Mouse (Mus musculus) hindbrain, embryonic 11.5 days (tissue): ENCODE measurements around the gene Islr. TPM values are rescaled to one million over a fixed set of nuclear protein-coding genes. Genes with fewer than 3 reads are reported as not detected.

Source experiments
- ATAC-seq: fragments of 200-750 bp; cut with Nextera tagmentation; 2 replicates; pipeline ENCODE4 v1.8.0; 2017; ENCODE audit warnings: mild to moderate bottlenecking, moderate TSS enrichment, moderate library complexity; ENCODE audit not compliant: low FRiP score
- DNase-seq: peaks from one replicate; pipeline ENCODE4 v3.0.0-alpha.2; 2015; ENCODE audit warnings: low spot score
- H3K27ac ChIP-seq: fragments of 300-500 bp; sonication (generic); 2 replicates; pipeline ENCODE4 v1.5.1; 2014; ENCODE audit warnings: mild to moderate bottlenecking, low read depth, low read length
- H3K27me3 ChIP-seq: fragments of 300-500 bp; sonication (generic); 2 replicates; pipeline ENCODE4 v1.6.1; 2014; ENCODE audit warnings: mild to moderate bottlenecking, low read length, moderate library complexity, mixed read lengths; ENCODE audit not compliant: control insufficient read depth, insufficient read depth
- H3K36me3 ChIP-seq: fragments of 300-500 bp; sonication (generic); 2 replicates; pipeline ENCODE4 v1.6.1; 2014; ENCODE audit warnings: mild to moderate bottlenecking, low read length, moderate library complexity, mixed read lengths; ENCODE audit not compliant: control insufficient read depth, insufficient read depth
- H3K4me1 ChIP-seq: fragments of 300-500 bp; sonication (generic); replicated peaks from 2 replicates; pipeline ENCODE4 v1.6.1; 2014; ENCODE audit warnings: low read length, mixed read lengths; ENCODE audit not compliant: control insufficient read depth, insufficient read depth
- H3K4me2 ChIP-seq: fragments of 300-500 bp; sonication (generic); replicated peaks from 2 replicates; pipeline ENCODE4 v1.6.1; 2014; ENCODE audit warnings: mild to moderate bottlenecking, low read depth, low read length
- H3K4me3 ChIP-seq: fragments of 300-500 bp; sonication (generic); 2 replicates; pipeline ENCODE4 v1.5.1; 2014; ENCODE audit warnings: low read depth, low read length
- H3K9ac ChIP-seq: fragments of 300-500 bp; sonication (generic); 2 replicates; pipeline ENCODE4 v1.6.1; 2014; ENCODE audit warnings: low read depth, low read length
- H3K9me3 ChIP-seq: fragments of 300-500 bp; sonication (generic); 2 replicates; pipeline ENCODE4 v1.6.1; 2016; ENCODE audit warnings: low read length; ENCODE audit not compliant: control insufficient read depth
- WGBS: fragments of 180-500 bp; shearing (Covaris S2); extraction: QIAGEN DNeasy Blood & Tissue Kit; methylation state at CpG from one replicate; pipeline ENCODE4 v1.1.7; 2014; 5-methylcytosine and 5-hydroxymethylcytosine counted together
- polyA plus RNA-seq: library from polyadenylated mRNA; unstranded; fragments of >200 nt; fragmentation: Nextera tagmentation; extraction: Ambion mirVana; gene quantifications from 2 replicates; pipeline ENCODE4 v1.2.1, GENCODE M21; 2014

Islr gene
- polyA plus RNA-seq, 1 experiment from 2014 or later, result 15.5 TPM

DNA sequence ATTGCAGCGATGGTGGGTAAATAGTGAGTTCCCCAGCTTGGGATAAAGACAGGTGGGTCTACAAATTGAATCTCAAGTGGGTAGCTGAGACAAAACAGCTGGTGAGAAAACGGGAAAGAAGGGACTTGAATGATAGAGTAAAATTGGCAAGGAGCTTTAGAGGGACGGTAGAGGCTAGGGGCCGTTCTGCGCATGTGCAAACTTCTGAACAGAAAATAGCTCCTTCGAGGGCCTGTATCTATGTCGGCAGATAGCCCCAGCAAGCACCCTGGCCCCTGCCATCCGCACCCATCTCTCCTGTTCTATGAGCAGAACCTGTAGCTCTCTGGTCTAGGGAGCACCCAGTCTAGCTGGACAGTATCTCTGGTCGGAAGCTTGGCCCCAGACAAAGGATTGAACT, 9.9 kb downstream of the Islr start:
- Histone ChIP-seq H3K9ac (no peak overlapping the region), H3K27ac (no peak overlapping the region), H3K9me3 (no peaks in the 10 kb centered on the region), H3K36me3 (no peaks in the 10 kb centered on the region), H3K4me1 (peaks cover 9% of the 10 kb centered on the region), H3K4me3 (no peak overlapping the region), H3K4me2 (no peak overlapping the region), H3K27me3 (peaks cover 48% of the 10 kb centered on the region)
- WGBS, result 63% methylated on average over 9 of the region's 9 CpGs
- no peak for DNase-seq
- ATAC-seq, result no peak

DNA sequence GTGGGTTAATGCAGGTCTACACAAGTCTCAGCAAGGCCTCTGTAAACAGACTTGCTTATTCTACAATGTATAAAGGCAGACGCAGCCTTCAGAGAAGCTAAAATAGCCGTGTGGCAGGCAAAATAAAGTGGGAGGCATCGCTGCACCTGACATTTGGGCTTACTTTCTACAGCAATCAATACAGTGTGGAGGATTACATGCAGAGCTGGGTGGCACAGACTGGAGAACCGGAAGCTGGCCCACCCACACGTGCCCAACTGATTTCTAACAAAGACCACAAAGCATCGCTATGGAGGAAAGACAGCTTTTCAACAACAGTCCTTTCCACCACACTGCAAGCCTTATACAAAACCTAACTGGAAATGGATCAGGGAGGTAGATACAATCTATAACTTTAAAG, 19.6 kb downstream of the Islr start:
- DNase-seq (no peak), ATAC-seq (no peak)
- H3K36me3 ChIP-seq, result no peaks in the 10 kb centered on the region
- H3K9me3 ChIP-seq, result no peaks in the 10 kb centered on the region
- H3K27me3 ChIP-seq, result no peaks in the 10 kb centered on the region
- no peak overlapping the region for H3K9ac ChIP-seq
- H3K4me1 ChIP-seq, result no peaks in the 10 kb centered on the region
- no peak overlapping the region for H3K4me3 ChIP-seq
- 77% methylated on average over 6 of the region's 6 CpGs for WGBS
- H3K27ac ChIP-seq, result no peak overlapping the region
- no peak overlapping the region for H3K4me2 ChIP-seq

DNA sequence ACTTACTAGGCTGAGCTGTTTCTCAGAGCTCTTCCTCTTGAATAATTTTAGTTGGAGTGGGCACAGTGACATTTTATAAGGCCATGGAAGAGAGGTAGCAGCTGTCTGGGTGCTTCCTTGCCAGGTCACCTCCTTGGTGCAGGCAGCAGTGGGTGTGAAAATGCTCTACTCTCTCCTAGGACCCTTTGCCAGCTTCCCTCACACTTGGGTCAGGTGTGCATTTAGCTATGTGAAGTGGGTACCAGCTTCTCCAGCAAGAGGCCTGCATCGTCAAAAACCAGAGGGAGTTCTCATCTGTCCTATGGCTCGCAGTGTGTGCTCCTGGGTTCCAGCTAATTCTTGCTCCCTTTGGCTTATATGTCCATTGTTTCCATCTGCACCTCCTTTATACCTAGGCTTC, 24.7 kb downstream of the Islr start:
- ATAC-seq (no peak), DNase-seq (no peak)
- no peak overlapping the region for H3K9ac ChIP-seq
- peaks cover 4% of the 10 kb centered on the region for H3K4me1 ChIP-seq
- H3K9me3 ChIP-seq, result no peaks in the 10 kb centered on the region
- H3K4me2 ChIP-seq, result no peak overlapping the region
- WGBS, result 89% methylated on average over 2 of the region's 2 CpGs
- no peak overlapping the region for H3K4me3 ChIP-seq
- no peaks in the 10 kb centered on the region for H3K27me3 ChIP-seq
- no peak overlapping the region for H3K27ac ChIP-seq
- no peaks in the 10 kb centered on the region for H3K36me3 ChIP-seq

GRCm38 (mm10) chr9:58177165-58177564, 26.9 kb downstream of the Islr start:
- H3K27ac ChIP-seq, result no peak overlapping the region
- H3K27me3 ChIP-seq, result no peaks in the 10 kb centered on the region
- 67% methylated on average over 4 of the region's 4 CpGs for WGBS
- H3K4me2 ChIP-seq, result no peak overlapping the region
- ATAC-seq (no peak), DNase-seq (no peak)
- peaks cover 4% of the 10 kb centered on the region for H3K4me1 ChIP-seq
- no peak overlapping the region for H3K9ac ChIP-seq
- H3K9me3 ChIP-seq, result no peaks in the 10 kb centered on the region
- H3K36me3 ChIP-seq, result no peaks in the 10 kb centered on the region
- H3K4me3 ChIP-seq, result no peak overlapping the region

- WGBS, result 59% methylated on average over 5 of the region's 5 CpGs
- Histone ChIP-seq H3K36me3 (no peaks in the 10 kb centered on the region), H3K4me1 (peaks cover 4% of the 10 kb centered on the region), H3K27ac (no peak overlapping the region), H3K9ac (no peak overlapping the region), H3K4me2 (no peak overlapping the region), H3K9me3 (no peaks in the 10 kb centered on the region), H3K4me3 (no peak overlapping the region), H3K27me3 (no peaks in the 10 kb centered on the region)
- DNase-seq (no peak), ATAC-seq (no peak)
These were observed 28.2 kb downstream of the Islr start for GRCm38 (mm10) chr9:58175745-58176487.

DNA sequence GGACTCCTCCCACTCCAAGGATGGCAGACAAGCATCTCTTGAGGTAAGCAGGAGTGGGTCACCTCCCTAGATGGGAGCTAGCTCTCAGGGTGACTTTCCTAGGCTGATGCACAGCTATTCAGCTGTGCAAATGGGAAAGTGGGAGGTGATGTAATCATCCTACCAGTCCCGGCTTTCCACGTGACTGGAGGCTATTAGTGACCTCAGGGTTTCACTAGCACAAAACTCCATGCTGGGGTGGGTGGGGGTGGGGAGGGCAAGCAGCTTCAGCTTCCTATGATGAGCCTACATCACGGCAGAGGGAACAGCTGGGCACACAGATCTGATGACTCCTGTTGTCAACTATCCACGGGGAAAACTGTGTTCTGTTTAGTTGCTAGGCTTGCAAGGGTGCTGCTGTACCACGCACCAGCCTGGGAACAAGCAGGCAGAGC, 29.3 kb downstream of the Islr start:
- no peak for DNase-seq

DNA sequence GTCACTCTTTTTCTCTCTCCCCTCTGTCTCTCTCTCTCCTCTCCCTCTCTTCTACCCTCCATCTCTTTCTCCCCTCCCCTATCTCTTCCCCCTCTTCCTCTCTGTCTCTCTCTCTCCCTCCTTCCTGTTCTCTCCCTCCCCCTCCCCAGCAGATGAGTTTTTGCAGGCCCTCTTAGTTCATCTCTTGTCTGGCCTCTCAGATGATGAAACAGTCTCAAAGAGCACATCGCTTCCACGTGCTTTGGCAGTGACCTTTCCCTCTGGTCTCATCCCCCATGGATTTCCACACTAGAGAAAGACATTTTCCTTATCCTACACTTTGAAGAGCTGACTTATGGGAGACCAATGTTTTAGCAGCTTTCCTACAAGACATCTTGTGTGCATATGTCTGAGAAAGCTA, 31.2 kb downstream of the Islr start:
- Histone ChIP-seq H3K36me3 (no peaks in the 10 kb centered on the region), H3K9ac (no peak overlapping the region), H3K4me1 (peaks cover 4% of the 10 kb centered on the region), H3K27me3 (no peaks in the 10 kb centered on the region), H3K4me3 (no peak overlapping the region), H3K27ac (no peak overlapping the region), H3K9me3 (no peaks in the 10 kb centered on the region), H3K4me2 (no peak overlapping the region)
- DNase-seq, result no peak
- WGBS, result 60% methylated on average over 2 of the region's 2 CpGs
- ATAC-seq, result no peak

More for the DNA sequence above, 29.3 kb downstream of the Islr start:
- no peaks in the 10 kb centered on the region for H3K9me3 ChIP-seq
- H3K36me3 ChIP-seq, result no peaks in the 10 kb centered on the region
- no peak overlapping the region for H3K4me2 ChIP-seq
- H3K4me3 ChIP-seq, result no peak overlapping the region
- WGBS, result 24% methylated on average over 5 of the region's 5 CpGs
- H3K27me3 ChIP-seq, result no peaks in the 10 kb centered on the region
- peaks cover 4% of the 10 kb centered on the region for H3K4me1 ChIP-seq
- H3K27ac ChIP-seq, result 0 out of 2 replicates have a peak overlapping the region, but pooled peaks have one; percentile 30
- H3K9ac ChIP-seq, result no peak overlapping the region
- ATAC-seq, result no peak

DNA sequence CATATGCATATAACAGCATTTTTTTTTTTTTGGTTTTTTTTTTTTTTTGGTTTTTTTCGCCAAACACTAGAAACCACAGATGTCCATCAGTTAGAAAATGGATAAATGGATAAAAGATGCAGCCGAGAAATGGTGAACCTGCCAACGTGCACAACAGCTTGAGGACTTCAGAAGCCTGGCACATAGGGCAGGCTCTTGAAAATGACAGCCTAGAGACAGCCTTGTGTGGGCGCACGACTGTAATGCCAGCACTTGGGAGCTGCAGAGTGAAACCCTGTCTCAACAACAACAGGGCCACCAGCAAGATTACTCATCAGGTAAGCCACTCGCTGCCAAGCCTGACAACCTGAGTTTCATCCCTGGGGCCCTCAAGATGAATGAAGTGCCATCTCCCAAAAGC, 34.7 kb downstream of the Islr start:
- no peak overlapping the region for H3K4me2 ChIP-seq
- ATAC-seq (no peak), DNase-seq (no peak)
- H3K27ac ChIP-seq, result no peak overlapping the region
- H3K27me3 ChIP-seq, result no peaks in the 10 kb centered on the region
- 85% methylated on average over 6 of the region's 6 CpGs for WGBS
- H3K4me1 ChIP-seq, result no peaks in the 10 kb centered on the region; the same call in 1 of the 2 replicates
- no peak overlapping the region for H3K4me3 ChIP-seq
- H3K9ac ChIP-seq, result no peak overlapping the region
- H3K9me3 ChIP-seq, result no peaks in the 10 kb centered on the region
- H3K36me3 ChIP-seq, result no peaks in the 10 kb centered on the region

DNA sequence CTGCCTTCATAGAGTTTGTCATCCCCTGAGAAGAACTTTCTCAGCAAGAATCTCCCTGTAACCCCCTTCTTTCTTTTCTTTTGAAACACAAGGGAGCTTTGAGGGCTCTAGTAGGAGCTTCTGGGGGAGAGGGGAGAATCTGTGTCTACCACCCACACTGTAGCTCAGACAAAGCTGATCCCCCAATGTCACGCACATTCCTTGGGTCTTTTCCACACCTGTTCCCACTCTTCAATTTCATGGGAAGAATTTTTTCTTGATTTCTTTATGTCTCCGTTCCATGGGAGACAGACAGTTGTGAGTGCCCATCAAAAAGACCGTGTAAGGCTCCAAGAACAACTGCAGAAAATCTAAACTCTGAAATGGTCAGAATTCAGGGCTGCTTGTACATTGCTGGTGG, 35.2 kb downstream of the Islr start:
- H3K9me3 ChIP-seq, result no peaks in the 10 kb centered on the region
- H3K9ac ChIP-seq, result no peak overlapping the region
- ATAC-seq (no peak), DNase-seq (no peak)
- H3K4me2 ChIP-seq, result no peak overlapping the region
- H3K4me1 ChIP-seq, result no peaks in the 10 kb centered on the region
- no peak overlapping the region for H3K4me3 ChIP-seq
- no peaks in the 10 kb centered on the region for H3K27me3 ChIP-seq
- no peaks in the 10 kb centered on the region for H3K36me3 ChIP-seq
- 66% methylated on average over 3 of the region's 3 CpGs for WGBS
- H3K27ac ChIP-seq, result no peak overlapping the region
